Mouse (Mus musculus) gastrocnemius, adult 2 months (tissue): ENCODE measurements around the gene Cfap97d2. TPM values are rescaled to one million over a fixed set of nuclear protein-coding genes. Genes with fewer than 3 reads are reported as not detected.
"Not testable (repeated sequence)": the region's sequence is repeated elsewhere in the genome, so short reads cannot be mapped to it uniquely, and the experiment has no call there.

Source experiments
- DNase-seq: peaks from one replicate; pipeline ENCODE4 v3.0.0; 2022
- H3K27ac ChIP-seq: fragments of 200-600 bp; 2 replicates; pipeline ENCODE4 v1.8.1; 2022; ENCODE audit warnings: mild to moderate bottlenecking
- H3K4me3 ChIP-seq: fragments of 200-600 bp; 2 replicates; pipeline ENCODE4 v1.8.1; 2022; ENCODE audit warnings: mild to moderate bottlenecking, moderate library complexity
- CTCF ChIP-seq: fragments of 200-600 bp; IDR thresholded peaks from 2 replicates; pipeline ENCODE4 v1.8.1; 2022; ENCODE audit warnings: antibody characterized with exemption, mild to moderate bottlenecking, moderate library complexity
- intact Hi-C: fragments of 180-260 bp; cut with DNase I; formaldehyde crosslinking; loops from one replicate; pipeline ENCODE4 v1.15.1; 2025
- total RNA-seq, 2 experiments: library from RNA; stranded (reverse); gene quantifications; 2 replicates each; pipeline ENCODE4 v1.2.3; 2021

Gene Cfap97d2
- total RNA-seq, 2 experiments from 2014 or later, result not detected

- no peak for DNase-seq
- TF ChIP-seq CTCF, result no peak
- intact Hi-C loops, result no loop called here
- Histone ChIP-seq H3K4me3 (no peak overlapping the region), H3K27ac (no peak overlapping the region)
Measured at GRCm38 (mm10) chr8:13718980-13719379, 13.3 kb downstream of the Cfap97d2 start.

DNA sequence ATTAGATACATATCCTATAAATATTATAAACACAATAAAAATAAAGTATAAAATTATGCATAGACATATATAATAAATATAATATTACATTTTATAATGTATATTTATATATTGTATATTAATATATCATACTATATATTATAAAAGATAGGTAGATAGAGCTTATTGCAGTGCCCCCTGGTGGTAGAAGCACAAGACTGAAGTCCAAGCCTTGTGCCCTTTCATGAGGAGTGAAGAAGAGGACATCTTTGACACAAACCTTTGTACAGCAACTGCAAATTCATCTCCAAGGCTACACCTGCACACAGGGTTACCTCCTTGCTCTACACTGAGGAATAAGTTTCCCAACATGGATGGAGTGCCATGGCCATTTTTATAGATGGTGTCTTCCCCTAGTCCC, 20.0 kb downstream of the Cfap97d2 start:
- peak; percentile 83 for TF ChIP-seq CTCF
- Histone ChIP-seq H3K4me3 (no peak overlapping the region), H3K27ac (no peak overlapping the region)
- peak; percentile 36 for DNase-seq
- intact Hi-C loops, result loop anchor here (5.0 kb wide), 2 partner anchors 123 to 173 kb away; no protein-coding TSS in a partner anchor

GRCm38 (mm10) chr8:13727469-13728094, 21.9 kb downstream of the Cfap97d2 start:
- TF ChIP-seq CTCF, result no peak
- intact Hi-C loops, result loop anchor here (5.0 kb wide), 2 partner anchors 125 to 175 kb away; no protein-coding TSS in a partner anchor
- Histone ChIP-seq H3K27ac (no peak overlapping the region), H3K4me3 (no peak overlapping the region)
- DNase-seq, result no peak

GRCm38 (mm10) chr8:13740323-13740770, 34.7 kb downstream of the Cfap97d2 start:
- no peak for TF ChIP-seq CTCF
- intact Hi-C loops, result no loop called here
- H3K4me3 ChIP-seq, result no peak overlapping the region
- H3K27ac ChIP-seq, result peak overlapping the region; percentile 62
- peak; percentile 32 for DNase-seq

DNA sequence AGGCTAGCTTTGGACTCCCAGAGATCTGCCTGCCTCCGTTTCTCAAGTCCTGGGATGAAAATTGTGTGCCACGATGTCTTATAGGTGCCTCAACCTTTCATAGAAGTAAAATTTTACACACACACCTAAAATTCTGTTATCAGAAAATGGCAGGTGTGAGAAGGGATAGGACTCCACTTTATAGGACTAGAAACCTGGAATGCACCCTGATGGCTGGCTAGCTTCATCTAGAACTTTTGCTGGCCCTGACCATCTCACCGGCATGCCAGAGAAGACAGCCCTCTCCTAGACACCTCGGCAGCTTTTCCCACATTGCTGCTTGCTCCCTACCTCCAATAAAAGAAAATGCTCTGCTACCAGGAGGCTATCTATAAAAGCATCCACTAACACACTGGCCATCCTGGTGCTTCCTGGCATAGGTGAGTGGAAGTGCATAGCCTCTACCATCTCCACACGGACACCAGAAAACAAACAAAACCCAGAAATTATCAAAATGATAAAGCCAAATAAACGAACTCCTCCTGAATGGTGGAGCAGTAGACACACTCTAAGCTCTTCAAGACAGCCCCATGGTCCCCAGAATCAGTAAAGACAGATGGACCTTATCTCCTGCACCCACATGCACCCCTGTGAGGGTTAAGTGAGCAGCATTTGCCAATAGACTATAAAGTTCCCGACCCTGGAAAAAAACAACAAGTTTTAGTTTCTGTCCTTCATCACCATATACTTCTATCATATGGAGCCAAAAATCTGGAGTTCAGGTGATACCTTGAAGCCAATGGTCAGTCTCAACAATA, 35.3 kb downstream of the Cfap97d2 start:
- intact Hi-C loops, result no loop called here
- no peak for TF ChIP-seq CTCF
- peak overlapping the region; percentile 62 for H3K27ac ChIP-seq

DNA sequence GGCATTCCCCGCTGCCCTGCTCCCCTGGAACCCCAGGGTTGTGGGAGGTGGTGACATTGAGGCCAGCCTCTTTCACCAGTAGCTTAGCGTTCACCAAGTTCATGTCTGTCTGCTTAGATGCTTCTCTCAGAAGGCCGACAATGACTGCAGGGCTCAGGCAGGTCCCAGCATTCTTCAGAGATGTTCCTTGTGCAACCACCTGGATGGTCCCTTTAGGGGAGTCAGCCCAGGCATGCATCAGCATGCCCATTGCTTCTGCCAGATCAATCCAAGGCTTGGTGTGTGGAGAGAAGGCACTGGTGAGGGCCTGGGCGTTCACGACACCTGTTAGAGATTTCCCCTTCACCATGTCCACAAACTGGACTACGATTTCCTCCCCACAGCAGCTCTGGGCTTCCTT, 40.5 kb downstream of the Cfap97d2 start:
- DNase-seq, H3K4me3 ChIP-seq, H3K27ac ChIP-seq, intact Hi-C loops: not testable (repeated sequence)

More for the DNA sequence above, 35.3 kb downstream of the Cfap97d2 start:
- DNase-seq, result no peak
- H3K4me3 ChIP-seq, result no peak overlapping the region

GRCm38 (mm10) chr8:13747626-13748025, 41.9 kb downstream of the Cfap97d2 start:
- intact Hi-C loops, result no loop called here
- DNase-seq, result no peak
- H3K4me3 ChIP-seq, result no peak overlapping the region
- no peak overlapping the region for H3K27ac ChIP-seq
- TF ChIP-seq CTCF, result no peak

DNA sequence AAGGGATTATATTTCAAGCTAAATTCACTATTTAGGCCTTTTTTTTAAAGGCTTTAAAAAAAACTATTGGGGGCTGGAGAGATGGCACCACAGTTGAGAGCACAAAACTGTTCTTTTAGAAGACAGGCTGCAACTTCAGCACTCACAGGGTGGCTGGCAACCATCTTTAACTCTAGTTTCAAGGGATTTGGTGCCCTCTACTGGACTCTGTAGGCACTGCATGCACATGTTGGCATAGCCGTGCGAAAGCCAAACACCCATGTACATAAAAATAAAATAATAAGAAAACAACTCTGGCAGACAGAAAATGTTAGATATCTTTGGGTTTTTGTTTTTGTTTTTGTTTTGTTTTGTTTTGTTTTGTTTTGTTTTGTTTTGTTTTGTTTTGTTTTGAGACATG, 48.0 kb downstream of the Cfap97d2 start:
- no peak overlapping the region for H3K27ac ChIP-seq
- no peak overlapping the region for H3K4me3 ChIP-seq
- intact Hi-C loops, result loop anchor here (1.0 to 2.0 kb wide), 3 partner anchors 202 to 341 kb away; no protein-coding TSS in a partner anchor
- peak; percentile 93 for TF ChIP-seq CTCF
- DNase-seq, result peak; percentile 85

- Histone ChIP-seq H3K4me3 (no peak overlapping the region; the same call in 1 of the 2 replicates), H3K27ac (no peak overlapping the region)
- no peak for TF ChIP-seq CTCF
- DNase-seq, result no peak
- intact Hi-C loops, result no loop called here
Measured at GRCm38 (mm10) chr8:13756480-13756879, 50.8 kb downstream of the Cfap97d2 start.

DNA sequence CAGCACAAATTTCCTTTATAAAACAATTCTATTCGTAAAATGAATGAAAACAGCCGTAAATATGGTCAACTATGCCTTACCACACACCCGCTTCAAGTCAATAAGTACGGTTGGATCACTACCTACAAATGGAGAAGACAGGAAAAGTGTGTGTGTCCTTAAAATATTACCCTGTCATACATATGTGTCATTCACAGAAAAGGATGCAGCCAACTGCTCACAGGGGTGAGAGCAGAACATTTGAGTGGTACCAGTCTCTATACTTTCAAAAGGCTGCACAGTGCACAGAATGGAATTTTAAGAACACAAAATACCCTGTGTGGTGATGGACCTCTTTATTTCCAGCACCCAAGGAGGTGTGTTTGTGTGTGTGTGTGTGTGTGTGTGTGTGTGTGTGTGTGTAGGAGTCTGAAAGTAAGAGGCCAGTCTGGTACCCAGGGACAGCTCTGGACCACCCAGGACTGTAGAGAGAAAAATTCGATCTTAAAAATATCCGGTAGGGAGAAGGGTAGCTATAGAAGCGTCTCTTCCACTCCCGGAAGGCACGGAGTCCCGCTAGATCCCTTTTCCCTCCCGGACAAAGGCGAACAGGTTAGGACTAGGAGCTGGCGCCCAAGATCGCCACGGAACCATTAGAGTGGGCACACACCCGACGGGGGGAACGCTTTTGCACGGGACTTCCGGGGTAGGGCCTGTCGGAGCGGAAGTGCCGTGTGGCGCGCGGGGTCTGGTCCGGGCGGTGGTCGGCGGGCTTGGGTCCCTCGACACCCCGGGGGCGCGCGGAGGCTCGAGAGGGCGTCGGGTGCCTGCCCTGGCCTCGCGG, 51.5 kb downstream of the Cfap97d2 start, which contains the start of gene Cdc16:
Gene Cdc16 (plus strand): TSS at position 695 of the 823 bp plus-strand sequence.
- DNase-seq, result peak; percentile 93
- intact Hi-C loops, result no loop called here
- H3K4me3 ChIP-seq, result peak within 1 kb of the TSS; percentile 85
- peak within 1 kb of the TSS; percentile 95 for H3K27ac ChIP-seq
- TF ChIP-seq CTCF, result 0 out of 2 replicates have a peak, but pooled peaks have one; percentile 6

- peak; percentile 38 for DNase-seq
- Histone ChIP-seq H3K4me3 (peak overlapping the region; percentile 85), H3K27ac (peak overlapping the region; percentile 95)
- intact Hi-C loops, result loop anchor here (2.0 kb wide), 1 partner anchor 27 kb away; the partner anchor contains the start of gene Upf3a
- peak; percentile 66 for TF ChIP-seq CTCF
Measured at GRCm38 (mm10) chr8:13757805-13758727, 52.4 kb downstream of the Cfap97d2 start.
